Mouse (Mus musculus): ENCODE data around the gene Sf3a2.
"Not testable (repeated sequence)": the region's sequence is repeated elsewhere in the genome, so short reads cannot be mapped to it uniquely, and the experiment has no call there.

The Sf3a2 gene

DNA sequence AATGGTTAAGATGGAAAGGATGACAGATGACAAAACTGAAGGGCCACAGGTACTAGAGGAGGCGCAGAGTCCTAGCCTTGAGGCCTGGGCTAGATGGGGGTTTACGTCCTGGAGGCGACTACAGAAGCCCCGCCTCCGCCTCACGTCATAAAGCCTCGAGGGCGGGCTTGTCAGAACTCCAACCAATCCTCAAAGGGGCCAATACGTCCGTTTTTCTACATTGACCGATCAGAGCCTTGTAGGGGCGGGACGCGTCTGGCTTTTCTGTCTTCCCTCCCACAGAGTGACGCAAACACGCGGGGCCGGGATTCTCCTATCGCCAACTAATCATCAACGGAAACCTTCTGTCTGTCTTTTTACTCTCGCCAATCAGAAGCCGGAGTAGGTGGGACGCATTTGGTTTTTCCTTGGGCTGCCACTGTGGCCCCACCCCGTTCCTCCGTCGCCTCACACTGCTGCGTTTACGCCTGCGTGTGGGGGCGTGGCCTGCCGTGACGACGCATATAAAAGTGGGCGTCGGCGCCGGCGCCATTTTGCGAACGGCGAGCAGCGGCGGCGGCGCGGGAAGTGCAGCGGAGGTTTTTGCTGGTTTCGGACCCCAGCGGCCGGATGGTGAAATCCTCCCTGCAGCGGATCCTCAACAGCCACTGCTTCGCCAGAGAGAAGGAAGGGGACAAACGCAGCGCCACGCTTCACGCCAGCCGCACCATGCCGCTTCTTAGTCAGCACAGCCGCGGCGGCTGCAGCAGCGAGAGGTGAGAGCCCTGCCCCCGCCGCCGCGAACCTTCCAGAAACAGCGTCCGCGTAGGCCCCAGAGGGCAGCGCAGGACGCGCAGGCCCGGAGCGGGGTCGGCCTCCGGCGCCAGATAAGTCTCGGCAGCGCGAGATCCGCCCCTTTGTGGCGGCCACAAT lies 28.4 kb downstream of the Sf3a2 start, which contains the start of gene Oaz1:
TSS of gene Oaz1 (plus strand) at position 506 of the 912 bp plus-strand sequence.
- peak; percentile 99 for DNase-seq

- DNase-seq, result no peak
These were observed 29.3 kb downstream of the Sf3a2 start for GRCm38 (mm10) chr10:80827063-80827869.

DNA sequence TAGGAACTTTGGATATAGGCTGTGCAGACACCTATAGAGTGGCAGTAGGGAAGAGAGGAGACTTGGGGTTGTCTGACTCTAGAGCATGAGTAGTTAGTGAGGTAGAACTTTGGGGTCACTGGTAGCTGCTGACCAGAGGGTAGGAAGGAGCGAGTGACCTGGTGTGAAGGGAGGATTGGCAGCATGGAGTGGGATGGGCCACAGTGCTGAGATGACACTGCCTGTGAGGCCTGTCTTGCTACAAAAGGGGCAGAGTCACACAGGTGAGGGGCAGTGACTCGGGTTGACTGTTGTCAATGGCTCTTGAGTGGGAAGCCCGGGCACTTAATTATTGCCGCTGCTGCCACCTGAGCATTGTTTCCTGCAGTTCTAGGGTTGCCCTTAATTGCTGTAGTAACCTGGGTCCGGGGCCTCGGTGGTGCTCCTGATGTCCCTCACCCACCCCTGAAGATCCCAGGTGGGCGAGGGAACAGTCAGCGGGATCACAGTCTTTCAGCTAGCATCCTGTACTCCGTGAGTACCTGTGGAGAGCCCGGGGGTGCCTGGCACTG lies 29.9 kb downstream of the Sf3a2 start:
- DNase-seq, result no peak

DNA sequence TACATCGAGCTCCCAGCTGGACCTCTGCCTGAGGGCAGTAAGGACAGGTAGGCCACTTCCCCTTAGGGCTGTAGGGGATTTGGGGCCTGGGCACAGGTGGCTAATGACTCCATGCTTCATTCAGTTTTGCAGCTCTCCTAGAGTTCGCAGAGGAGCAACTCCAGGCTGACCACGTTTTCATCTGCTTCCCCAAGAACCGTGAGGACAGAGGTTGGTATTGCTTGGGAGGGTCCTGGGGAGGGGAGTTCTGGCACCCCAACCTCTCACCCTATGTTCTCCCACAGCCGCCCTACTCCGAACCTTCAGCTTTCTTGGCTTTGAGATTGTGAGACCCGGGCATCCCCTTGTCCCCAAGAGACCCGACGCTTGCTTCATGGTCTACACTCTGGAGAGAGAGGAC lies 30.6 kb downstream of the Sf3a2 start:
- not testable (repeated sequence) for DNase-seq

DNA sequence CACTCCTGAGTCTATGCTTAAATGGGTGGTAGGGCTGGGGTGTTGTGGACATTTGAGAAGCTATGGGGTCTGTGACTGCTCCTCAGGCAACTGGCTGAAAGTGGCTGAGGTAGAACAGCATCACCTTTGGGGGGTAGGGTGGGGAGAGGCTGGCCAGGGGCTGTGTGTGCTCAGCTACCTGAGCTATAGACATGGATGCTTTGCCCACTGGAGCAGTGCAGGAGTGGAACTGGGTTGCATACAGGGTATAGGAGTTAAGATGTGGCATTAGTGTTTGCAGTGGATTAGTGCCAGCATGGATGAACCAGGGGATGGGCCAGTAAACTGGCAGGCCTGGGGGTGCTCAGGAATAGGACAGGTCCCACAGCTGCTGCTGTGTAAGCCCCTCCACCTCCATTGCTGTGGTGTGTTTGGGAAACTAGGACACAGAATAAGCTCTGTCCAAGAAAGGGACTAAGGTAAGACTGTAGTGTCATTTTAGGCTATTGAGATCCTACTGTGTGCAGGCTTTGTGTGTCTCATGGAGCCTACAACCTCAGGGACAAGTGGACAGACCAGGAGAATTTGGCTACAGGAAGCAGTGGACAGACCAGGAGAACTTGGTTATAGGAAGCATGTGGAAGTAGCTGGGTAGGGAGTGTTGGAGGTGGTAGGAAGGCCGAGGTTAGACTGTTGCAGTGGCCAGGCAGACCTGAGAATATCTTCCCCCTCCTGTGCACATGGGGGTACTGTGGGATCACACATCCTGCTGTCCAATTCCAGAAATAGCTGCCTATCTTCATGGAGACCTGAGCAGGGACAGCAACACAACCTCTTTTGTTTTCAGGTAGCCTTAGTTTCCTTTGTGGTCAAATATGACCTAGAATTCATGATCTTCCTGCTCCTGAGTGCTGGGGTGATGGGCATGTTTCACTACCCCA lies 31.6 kb downstream of the Sf3a2 start:
- DNase-seq, result no peak

- no peak for DNase-seq
These were observed 33.1 kb downstream of the Sf3a2 start for GRCm38 (mm10) chr10:80831136-80831535.

DNA sequence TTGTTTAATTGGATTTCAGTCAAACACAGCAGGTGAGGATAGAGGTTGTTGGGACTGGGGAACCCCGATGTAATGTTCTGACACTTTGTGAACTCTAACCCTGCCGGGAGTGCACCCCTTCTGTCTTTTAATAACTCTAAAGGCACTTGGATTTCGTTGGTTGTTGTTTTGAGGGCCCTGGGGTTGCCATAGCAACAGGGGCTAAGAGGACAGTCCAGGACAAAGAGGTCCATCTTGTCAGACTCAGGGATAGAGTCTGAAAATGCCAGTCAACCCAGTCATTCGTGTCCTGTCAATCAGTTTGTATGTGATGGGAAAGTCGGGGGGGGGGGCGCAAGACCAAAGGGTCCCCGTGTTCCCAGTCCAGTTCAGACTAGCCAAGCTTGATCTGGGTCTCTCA lies 34.8 kb downstream of the Sf3a2 start:
- DNase-seq, result no peak

- DNase-seq, result no peak
These were observed 37.6 kb downstream of the Sf3a2 start for GRCm38 (mm10) chr10:80835617-80836016.

DNA sequence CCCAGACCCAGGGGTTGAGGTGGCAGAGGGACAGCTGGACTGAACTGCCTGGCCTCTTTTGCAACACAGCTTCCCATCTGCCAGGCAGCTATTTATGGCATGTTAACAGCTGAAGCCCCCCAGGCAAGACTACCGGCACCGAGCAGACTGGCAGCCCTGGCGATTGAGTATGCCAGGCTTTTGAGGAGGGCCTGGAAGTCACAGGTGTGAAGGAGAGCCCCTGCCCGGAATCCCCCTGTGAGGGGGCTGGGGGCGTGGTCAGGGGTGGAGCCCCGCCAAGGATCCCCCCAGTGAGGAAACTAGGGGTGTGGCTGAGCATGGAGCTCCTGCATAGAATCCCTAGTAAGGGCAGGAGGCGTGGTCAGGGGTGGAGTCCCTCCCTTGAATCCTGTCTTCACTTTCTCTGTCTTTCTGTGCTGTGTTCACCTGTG lies 39.0 kb downstream of the Sf3a2 start:
- DNase-seq, result no peak

DNA sequence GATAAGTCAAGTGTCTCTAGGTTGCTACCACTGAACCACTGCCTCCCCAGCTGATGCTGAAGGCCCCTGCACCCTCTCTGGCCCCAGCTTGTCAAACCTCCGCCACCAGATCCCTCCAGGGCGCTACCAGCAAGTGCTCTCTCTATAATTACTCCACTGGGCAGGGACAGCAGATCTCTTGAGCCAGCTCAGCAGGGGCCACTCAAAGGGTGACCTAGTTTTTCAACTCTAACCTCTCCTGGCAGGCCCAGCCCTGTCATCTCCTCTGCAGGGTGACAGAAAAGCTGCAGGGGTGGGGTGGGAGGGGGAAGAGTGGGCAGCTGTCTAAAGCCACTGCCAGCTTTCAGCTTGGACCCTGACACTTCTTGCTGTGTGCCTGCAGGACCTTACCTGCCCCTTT lies 39.8 kb downstream of the Sf3a2 start:
- peak; percentile 68 for DNase-seq

DNA sequence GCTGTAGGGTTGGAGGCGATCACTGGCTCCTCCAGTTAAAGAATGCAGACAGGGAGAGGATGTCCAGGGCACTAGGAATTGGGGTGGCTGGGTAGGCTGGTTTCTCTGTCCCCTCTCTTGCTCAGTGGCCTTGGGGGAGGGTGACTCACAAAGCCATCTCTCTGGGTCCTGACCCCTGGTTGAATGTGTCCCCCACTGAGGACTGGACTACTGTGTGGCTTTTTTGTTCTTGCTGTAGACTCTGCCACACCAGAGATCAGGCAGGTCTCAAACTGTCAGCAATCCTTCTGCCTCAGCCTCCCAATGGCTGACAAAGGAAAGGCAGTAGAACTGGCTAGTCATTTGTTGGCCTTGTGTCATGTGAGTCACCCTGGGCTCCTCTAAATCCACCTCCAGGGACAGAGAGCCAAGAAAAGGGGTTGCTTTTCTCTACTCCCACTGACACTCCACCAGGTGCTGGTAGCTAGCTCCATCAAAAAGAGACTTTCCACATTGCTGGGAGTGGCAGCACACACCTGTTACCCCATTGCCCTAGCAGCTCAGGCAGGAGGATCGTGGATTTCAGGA lies 40.4 kb downstream of the Sf3a2 start:
- DNase-seq, result no peak

DNA sequence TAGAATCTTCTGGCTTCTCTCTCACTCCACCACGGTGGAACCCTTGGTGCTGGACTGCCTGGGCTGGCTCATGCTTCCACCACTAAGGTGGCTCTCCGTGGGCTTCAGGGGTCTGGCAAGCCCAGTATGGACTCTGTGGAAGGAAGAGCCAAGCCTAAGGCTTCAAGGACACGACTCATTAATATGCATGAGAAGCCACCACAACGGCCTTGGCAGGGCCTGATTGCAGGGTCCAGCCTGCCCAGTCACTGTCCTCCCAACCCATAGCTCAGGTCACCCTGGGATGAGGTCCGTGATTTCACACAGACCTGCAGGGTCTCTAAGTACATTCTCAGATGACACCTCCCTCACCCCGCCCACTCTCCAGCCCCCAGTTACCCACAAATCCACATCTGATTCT lies 41.9 kb downstream of the Sf3a2 start:
- DNase-seq, result no peak

- peak; percentile 26 for DNase-seq
These were observed 43.7 kb downstream of the Sf3a2 start for GRCm38 (mm10) chr10:80841685-80842084.

GRCm38 (mm10) chr10:80842334-80842733 lies 44.3 kb downstream of the Sf3a2 start:
- DNase-seq, result peak; percentile 34

DNA sequence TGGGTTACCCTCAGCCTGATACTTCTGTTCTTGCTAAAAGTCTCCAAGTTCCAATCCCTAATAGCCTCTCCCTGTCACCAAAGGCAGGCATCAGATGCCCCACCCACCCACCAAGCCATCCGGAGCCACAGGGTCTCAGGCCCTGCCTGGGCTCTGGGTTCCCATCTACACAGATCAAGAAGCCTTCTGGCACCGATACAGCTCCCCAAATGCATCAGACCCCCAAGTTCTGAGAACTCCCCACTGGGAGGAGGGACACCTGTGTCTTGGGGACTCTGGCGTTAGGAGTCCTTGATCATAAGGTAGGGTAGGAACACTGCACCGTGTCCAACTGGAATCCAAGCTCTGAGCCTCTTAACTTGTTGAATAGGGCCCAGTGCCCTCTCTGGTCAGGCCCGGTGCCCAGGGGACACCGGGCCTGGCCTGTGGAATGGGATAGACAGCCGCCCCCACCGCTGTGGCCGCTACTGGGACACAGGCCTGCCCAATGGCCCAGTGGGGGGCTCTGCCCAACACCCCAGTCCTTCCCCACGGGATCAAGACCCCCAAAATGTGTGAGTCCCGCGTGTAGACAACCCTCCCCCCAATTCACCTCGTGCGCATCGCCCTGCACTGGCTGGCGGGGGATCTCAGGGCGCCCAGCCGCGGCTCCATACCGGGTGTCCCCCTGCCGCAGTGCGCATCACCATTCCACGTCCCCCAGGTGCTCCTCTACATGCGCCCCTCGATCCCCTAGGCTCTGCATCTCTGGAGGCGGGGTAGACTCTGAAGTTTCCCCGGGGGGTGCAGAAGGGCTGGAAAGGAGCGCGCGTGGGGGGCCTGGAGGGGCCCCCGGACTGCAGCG lies 45.3 kb downstream of the Sf3a2 start:
- DNase-seq, result no peak

- peak; percentile 76 for DNase-seq
These were observed 46.0 kb downstream of the Sf3a2 start, which contains the start of gene Lingo3 for GRCm38 (mm10) chr10:80843931-80844547. Lingo3 (minus strand) TSS chr10:80844039.

- no peak for DNase-seq
These were observed 47.2 kb downstream of the Sf3a2 start for GRCm38 (mm10) chr10:80845055-80845693.

DNA sequence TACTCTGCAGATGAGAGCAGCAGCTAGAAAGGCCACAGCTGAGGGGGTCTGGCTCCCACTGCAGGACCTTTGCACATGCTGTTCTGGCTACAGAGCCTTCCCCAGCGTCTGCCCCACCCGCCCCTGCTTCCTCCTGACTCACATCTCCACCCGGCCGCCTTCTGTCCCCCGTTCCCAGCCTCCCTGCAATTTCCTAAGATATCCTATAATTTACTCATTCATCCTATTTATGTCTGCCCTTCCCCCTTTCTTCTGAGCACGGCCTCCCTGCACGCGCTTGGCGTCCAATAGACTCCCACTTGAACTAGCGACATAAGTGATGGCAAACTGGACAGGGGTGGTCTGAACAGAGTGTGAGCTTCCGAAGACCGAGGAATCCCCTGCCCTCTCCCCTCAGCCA lies 47.7 kb downstream of the Sf3a2 start:
- DNase-seq, result no peak

DNA sequence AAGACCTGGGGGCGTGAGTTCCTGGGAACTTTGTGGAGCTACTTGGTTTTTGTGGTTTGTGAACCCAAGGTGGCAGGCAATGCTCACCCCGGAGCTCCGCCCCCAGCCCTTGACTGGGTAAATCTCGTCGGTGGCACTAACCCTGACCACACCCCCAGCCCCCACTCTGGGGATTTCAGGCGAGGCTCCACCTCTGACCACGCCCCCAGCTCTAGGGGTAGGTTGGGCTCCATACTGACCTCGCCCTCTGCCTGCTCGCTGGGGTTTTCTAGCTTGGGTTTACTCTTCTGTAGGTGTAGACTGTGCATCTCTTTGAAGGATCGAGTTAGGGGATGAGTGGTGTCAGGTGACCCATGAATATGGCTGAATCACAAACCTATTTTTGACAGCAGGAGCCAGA lies 50.6 kb downstream of the Sf3a2 start:
- DNase-seq, result no peak
